Mouse (Mus musculus): ENCODE data around the gene Olfr885. TPM values are rescaled to one million over a fixed set of nuclear protein-coding genes. Genes with fewer than 3 reads are reported as not detected.

The Olfr885 gene
- total RNA-seq (2023) = not detected

DNA sequence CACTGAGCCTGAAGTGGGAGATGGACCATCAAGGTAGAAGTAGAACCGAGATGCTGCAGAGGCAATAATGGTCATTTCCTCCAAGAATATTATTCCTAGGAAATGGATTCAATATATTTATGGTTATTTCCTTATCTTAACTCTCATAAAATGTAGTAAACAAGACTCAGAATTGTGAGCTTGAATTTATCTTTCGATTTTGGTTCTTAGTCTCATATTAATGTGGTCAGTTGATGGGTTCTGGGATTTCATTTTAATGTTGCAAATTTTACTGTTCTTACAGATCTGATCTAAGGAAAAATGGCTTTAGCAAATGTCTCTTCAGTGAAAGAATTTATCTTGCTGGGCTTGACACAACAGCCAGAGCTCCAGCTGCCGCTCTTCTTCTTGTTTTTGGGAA, at the start of gene Olfr885:
TSS of gene Olfr885 (plus strand) at position 301 of the 400 bp plus-strand sequence.

GRCm38 (mm10) chr9:38025508-38025907, 35.6 kb upstream of the Olfr885 start, which contains the start of gene Olfr883:
Gene Olfr883, plus strand, starts transcription at chr9:38025808.

GRCm38 (mm10) chr9:38046255-38046654, 14.9 kb upstream of the Olfr885 start, which contains the start of gene Olfr884:
Gene Olfr884, plus strand, starts transcription at chr9:38046555.

DNA sequence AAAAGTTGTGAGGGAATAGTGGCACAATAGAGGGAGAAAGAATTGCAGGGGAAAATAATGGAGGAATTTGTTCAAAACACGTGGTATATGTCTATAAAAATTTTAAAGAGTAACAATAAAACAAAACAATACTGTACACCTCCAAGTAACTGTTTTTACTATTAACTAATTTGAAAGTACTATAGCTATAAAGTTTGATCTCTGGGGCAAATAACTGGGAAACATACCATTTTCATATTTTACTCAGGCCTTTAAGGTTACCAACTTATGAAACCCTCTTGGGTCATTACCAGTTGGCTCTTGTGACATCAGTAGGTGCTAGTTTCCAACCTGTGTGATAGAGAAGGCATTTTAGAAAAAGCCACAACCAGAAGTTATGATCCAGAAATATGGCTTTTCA, 22.6 kb downstream of the Olfr885 start, which contains the start of gene Olfr887:
TSS of gene Olfr887 (plus strand) at position 301 of the 400 bp plus-strand sequence.

GRCm38 (mm10) chr9:38107828-38108227, 46.7 kb downstream of the Olfr885 start, which contains the start of gene Olfr888:
Gene Olfr888, plus strand, starts transcription at chr9:38108128.

Other genes starting within 250 kb of the Olfr885 start
- gene Olfr877, start 207.1 kb upstream of the Olfr885 start, total RNA-seq (2023) = not detected
- gene Olfr145, start 164.6 kb upstream of the Olfr885 start, total RNA-seq (2023) = not detected
- not detected for gene Olfr878, start 143.5 kb upstream of the Olfr885 start, total RNA-seq (2023)
- gene Olfr881, start 69.5 kb upstream of the Olfr885 start, total RNA-seq (2023) = not detected
- not detected for gene Olfr883, start 35.5 kb upstream of the Olfr885 start, total RNA-seq (2023)
- gene Olfr884, start 14.8 kb upstream of the Olfr885 start, total RNA-seq (2023) = not detected
- gene Olfr887, start 22.8 kb downstream of the Olfr885 start, total RNA-seq (2023) = not detected
- not detected for gene Olfr888, start 46.8 kb downstream of the Olfr885 start, total RNA-seq (2023)
- not detected for gene Olfr889, start 53.9 kb downstream of the Olfr885 start, total RNA-seq (2023)
- not detected for gene Olfr890, start 81.2 kb downstream of the Olfr885 start, total RNA-seq (2023)
- not detected for gene Olfr891, start 119.5 kb downstream of the Olfr885 start, total RNA-seq (2023)
- not detected for gene Olfr893, start 147.0 kb downstream of the Olfr885 start, total RNA-seq (2023)
- gene Olfr894, start 156.7 kb downstream of the Olfr885 start, total RNA-seq (2023) = not detected
- gene Olfr143, start 191.5 kb downstream of the Olfr885 start, total RNA-seq (2023) = not detected
- not detected for gene Olfr895, start 206.5 kb downstream of the Olfr885 start, total RNA-seq (2023)
- not detected for gene Olfr896-ps1, start 229.8 kb downstream of the Olfr885 start, total RNA-seq (2023)